Mouse (Mus musculus) left cerebral cortex, adult 9 months (tissue): ENCODE data around the gene Nr5a2.
"Not testable (repeated sequence)": the region's sequence is repeated elsewhere in the genome, so short reads cannot be mapped to it uniquely, and the experiment has no call there.

ENCODE experiments used
- DNase-seq, 2 experiments: peaks; one replicate each; pipeline ENCODE4 v3.0.0; 2022; ENCODE audit warnings: low spot score in 2 of 2

The Nr5a2 gene

DNA sequence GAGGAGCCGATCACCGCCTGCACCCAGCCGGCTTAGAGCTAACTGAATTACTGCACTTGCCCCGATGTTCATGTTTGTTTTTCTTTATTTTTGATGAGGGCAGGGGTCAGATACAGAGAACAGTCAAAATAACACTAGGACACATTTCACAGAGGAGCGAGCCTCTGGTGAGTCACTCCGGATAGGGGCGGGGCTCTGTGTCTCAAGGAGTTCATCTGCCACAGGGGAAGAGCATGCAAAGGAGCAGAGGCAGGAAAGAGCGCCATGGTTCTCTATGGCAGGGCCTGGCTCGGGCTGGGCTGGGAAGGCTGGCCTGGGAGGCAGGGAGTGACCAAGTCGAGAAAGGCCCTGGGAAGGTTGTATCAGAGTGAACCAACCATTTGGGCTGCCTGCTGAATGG, 121.0 kb downstream of the Nr5a2 start:
- DNase-seq: no peak

DNA sequence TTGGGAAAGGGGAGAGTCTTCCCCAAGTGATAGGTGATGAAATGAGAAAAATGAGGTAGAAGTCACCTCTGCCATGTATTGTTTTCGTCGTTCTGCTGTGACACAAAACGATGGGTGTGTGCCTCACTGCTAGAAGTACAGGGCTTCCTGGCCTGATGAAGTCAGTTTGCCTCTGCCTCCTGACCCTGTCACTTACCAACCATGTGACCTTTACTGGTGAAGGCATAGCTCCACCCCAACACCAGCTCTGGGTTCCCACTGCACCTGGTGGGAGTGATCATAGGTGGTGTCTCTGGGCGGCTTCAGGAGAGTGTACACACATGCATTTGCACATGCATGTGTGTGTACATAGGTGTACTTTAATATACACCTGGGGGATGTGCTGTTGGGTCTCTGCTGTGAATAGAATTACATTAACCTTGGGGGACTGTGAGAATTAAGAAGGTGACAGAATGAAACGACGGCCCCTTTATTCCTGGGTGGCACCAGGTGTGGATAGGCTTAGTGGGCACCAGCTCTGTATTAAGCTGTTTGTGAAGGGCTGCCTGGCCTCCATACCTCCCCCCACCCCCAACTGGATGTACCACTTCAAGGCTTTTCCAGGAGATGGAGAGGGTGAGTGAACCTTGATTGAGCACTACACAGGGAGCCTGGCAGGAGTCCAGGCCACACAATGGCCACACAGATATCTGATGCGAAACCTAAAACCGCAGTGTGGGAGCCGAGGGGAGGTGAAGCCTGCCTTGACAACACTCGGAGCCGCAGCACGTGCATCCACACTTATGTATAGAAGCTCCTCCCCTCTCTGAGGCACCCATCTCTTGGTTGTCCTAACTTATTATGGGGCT, 127.7 kb downstream of the Nr5a2 start:
- DNase-seq: no peak

DNA sequence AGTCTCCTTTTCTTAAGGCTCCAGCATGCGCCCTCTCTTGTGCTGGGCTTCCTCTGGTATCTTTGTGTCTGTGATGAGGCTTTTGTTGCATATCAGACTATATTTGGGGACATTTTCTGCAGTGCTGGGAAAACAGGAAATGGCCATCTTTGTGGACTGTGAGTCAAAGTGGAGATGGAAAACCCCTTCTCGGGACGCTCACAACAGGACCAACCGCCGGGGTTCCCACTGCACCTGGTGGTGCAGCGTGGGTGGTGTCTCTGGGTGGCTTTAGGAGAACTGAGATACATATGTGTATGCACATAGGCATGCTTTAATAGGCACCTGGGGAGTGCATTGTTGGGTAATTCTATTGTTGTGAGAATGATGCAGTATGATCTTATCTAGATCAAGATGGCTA, 129.3 kb downstream of the Nr5a2 start:
- no peak for DNase-seq

DNA sequence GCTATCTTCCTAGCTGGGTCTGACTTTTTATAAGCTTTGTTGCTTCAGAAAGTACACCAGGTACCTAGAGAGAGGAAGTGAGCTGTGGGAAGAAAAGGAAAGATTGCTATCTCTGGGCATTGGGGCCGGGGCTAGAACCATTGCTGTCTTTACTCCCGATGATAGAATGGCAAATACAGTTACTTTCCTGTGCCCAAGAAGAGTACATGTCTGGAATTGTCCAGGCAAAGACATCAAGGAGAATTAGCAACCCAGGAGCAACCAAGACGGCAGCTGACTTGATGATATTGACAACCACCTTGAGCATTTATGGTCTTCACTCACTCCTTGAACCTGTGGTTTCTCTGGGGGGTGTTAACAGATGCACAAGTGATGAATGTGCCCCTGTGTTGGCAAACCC, 130.3 kb downstream of the Nr5a2 start:
- no peak for DNase-seq

DNA sequence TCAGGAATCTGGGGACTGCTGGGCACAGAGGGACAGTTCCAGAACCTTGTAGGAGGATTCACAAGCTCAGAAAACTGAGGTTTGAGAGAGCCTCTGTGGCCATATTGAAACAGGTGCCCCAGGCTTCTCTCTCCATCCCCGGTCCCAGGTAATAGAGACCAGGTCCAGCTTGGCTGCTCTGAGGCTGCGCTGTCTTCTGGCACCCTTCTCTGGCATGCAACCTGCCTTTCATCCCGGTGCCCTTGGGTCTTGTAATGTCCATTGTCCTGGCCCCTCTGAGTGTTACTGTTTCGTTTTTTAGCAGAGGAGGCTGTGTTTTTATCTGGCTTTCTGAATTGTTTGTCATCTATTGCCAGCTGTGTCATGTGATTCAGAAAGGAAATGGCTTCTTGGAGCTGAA, 136.4 kb downstream of the Nr5a2 start:
- DNase-seq: no peak

DNA sequence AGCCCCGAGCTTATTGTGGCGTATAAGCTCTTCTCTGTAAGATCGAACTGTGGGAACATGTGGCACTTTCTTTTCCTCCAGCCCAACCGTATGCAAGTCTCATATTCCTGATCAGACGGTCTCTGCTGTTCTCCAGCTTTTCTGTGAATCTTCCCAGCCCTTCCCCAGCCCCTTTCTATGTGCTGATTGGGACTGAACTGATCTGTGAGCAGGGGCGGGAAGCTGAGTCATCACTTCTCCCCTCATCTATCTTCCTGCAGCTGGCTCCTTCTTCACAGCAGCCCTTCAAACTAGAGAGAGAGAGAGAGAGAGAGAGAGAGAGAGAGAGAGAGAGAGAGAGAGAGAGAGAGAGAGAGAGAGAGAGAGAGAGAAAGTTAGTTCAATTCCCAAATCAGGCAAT, 159.6 kb downstream of the Nr5a2 start:
- DNase-seq: no peak

DNA sequence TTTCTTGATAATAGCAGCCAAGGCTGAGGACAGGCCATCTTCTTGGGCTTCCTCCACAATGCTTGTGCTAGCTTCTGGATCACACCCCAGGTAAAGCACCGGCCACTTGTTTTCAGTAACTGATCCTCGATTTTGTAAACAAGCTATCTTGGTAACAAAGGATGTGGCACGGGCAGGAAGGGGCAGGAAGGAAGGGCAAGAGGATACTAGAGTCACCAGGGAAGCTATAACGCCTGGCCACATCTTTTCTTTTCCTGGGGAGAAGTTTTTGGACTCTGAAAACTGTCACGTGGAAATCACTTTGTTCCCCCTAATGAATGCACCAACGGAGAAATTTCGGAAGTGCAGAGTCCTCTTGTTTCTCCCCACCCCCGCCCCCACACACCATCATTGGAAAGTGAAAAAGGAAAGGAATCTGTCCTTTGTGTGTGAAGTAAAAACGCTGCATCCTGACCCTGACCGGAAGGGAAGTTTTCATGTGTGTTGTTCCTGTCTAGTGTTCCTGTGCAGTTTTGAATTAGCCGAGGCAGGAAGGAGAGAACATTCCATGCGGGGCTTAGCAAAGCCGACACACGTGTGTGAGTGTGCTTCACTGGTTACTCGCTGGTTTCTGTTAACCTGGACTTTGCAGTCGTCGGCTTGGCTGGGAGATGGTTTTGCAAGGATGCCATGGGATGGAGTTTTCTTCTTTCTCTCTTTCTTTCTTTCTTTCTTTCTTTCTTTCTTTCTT, 163.7 kb downstream of the Nr5a2 start:
- DNase-seq: no peak

DNA sequence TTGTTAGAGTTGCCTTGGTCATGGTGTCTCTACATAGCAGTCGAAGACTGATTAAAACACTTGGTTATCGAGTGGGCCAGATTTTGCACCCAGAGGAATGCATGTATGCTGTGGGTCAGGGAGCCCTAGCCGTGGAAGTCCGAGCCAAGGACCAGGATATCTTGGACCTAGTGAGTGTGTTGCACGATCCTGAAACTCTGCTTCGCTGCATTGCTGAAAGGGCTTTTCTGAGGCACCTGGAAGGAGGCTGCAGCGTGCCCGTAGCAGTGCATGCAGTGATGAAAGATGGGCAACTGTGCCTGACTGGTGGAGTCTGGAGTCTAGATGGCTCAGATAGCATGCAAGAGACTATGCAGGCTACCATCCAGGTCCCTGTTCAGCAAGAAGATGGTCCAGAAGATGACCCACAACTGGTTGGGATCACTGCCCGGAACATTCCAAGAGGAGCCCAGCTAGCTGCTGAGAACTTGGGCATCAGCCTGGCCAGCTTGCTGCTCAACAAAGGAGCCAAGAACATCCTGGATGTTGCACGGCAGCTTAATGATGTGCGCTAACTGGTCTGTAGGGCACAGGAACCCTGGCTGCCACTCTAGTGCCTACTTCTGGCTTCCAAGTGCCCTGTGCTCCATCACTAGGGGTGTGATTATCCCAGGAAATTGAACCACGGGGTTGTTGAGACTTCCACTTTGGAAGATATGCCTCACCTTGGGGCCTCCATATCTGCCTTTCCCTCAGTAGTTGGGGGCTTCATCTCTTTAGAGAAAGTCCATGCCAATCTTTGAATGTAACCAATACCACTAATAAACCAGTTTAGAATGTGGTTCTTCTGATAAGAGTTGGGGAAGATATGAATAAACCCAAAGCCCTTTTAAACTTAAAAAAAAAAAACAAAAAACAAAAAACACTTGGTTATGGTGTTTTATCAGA, 167.0 kb downstream of the Nr5a2 start:
- not testable (repeated sequence) for DNase-seq
